Mouse (Mus musculus): ENCODE data around the gene Gm42906.

GRCm38 (mm10) chr5:151022026-151022425, 405.9 kb downstream of the Gm42906 start:
- TF ChIP-seq CTCF (IDR thresholded peaks at IDR 0.05) (no peak), EP300 (IDR thresholded peaks at IDR 0.05) (no peak)

Measured in lung, postnatal 0 days (tissue).